Mouse (Mus musculus): ENCODE data around the gene Unc119b. TPM values are rescaled to one million over a fixed set of nuclear protein-coding genes. Genes with fewer than 3 reads are reported as not detected.
"Not testable (repeated sequence)": the region's sequence is repeated elsewhere in the genome, so short reads cannot be mapped to it uniquely, and the experiment has no call there.

The Unc119b gene
- polyA plus RNA-seq, 1 experiment from 2014 or later, result 17.6 TPM

- Histone ChIP-seq H3K4me2 (peak overlapping the region; percentile 99), H3K4me1 (peaks cover 77% of the 10 kb centered on the region), H3K9me3 (replicated peaks) (no peaks in the 10 kb centered on the region), H3K9ac (peak overlapping the region; percentile 94), H3K27ac (peak overlapping the region; percentile 68), H3K4me3 (peak overlapping the region; percentile 92), H3K27me3 (replicated peaks) (no peaks in the 10 kb centered on the region), H3K36me3 (peaks cover 28% of the 10 kb centered on the region)
- no peak for ATAC-seq
- WGBS (ENCODE audit: insufficient replicate concordance), result 11% methylated on average over 5 of the region's 5 CpGs
Observed at GRCm38 (mm10) chr5:115155831-115156230, 21.1 kb upstream of the Unc119b start.

- H3K4me3 ChIP-seq, result peak overlapping the region; percentile 92
- ATAC-seq, result no peak
- 25% methylated on average over 13 of the region's 13 CpGs for WGBS (ENCODE audit: insufficient replicate concordance)
Observed at GRCm38 (mm10) chr5:115155156-115155631, 20.4 kb upstream of the Unc119b start.

GRCm38 (mm10) chr5:115152132-115152956 lies 17.6 kb upstream of the Unc119b start:
- no peaks in the 10 kb centered on the region for H3K27me3 ChIP-seq (replicated peaks)
- no peak overlapping the region for H3K27ac ChIP-seq
- H3K4me2 ChIP-seq, result no peak overlapping the region
- H3K36me3 ChIP-seq, result peaks cover 61% of the 10 kb centered on the region
- H3K9me3 ChIP-seq (replicated peaks), result no peaks in the 10 kb centered on the region
- ATAC-seq, result no peak
- WGBS (ENCODE audit: insufficient replicate concordance), result 54% methylated on average over 8 of the region's 8 CpGs
- H3K9ac ChIP-seq, result no peak overlapping the region
- H3K4me1 ChIP-seq, result peaks cover 54% of the 10 kb centered on the region
- H3K4me3 ChIP-seq, result no peak overlapping the region

More at GRCm38 (mm10) chr5:115155156-115155631, 20.4 kb upstream of the Unc119b start:
- H3K36me3 ChIP-seq, result peaks cover 35% of the 10 kb centered on the region
- peaks cover 71% of the 10 kb centered on the region for H3K4me1 ChIP-seq
- no peaks in the 10 kb centered on the region for H3K9me3 ChIP-seq (replicated peaks)
- H3K27me3 ChIP-seq (replicated peaks), result no peaks in the 10 kb centered on the region
- peak overlapping the region; percentile 68 for H3K27ac ChIP-seq
- peak overlapping the region; percentile 99 for H3K4me2 ChIP-seq
- H3K9ac ChIP-seq, result peak overlapping the region; percentile 94

- peaks cover 45% of the 10 kb centered on the region for H3K4me1 ChIP-seq
- H3K4me3 ChIP-seq, result no peak overlapping the region
- no peak for ATAC-seq
- H3K27ac ChIP-seq, result no peak overlapping the region
- no peaks in the 10 kb centered on the region for H3K27me3 ChIP-seq (replicated peaks)
- no peak overlapping the region for H3K9ac ChIP-seq
- peaks cover 70% of the 10 kb centered on the region for H3K36me3 ChIP-seq
- WGBS (ENCODE audit: insufficient replicate concordance), result 75% methylated on average over 13 of the region's 13 CpGs
- H3K4me2 ChIP-seq, result no peak overlapping the region
- no peaks in the 10 kb centered on the region for H3K9me3 ChIP-seq (replicated peaks)
Observed at GRCm38 (mm10) chr5:115151457-115151856, 16.7 kb upstream of the Unc119b start.

GRCm38 (mm10) chr5:115150991-115151390 lies 16.2 kb upstream of the Unc119b start:
- Histone ChIP-seq H3K4me1 (peaks cover 40% of the 10 kb centered on the region), H3K27ac (no peak overlapping the region), H3K27me3 (replicated peaks) (no peaks in the 10 kb centered on the region), H3K4me3 (no peak overlapping the region), H3K36me3 (peaks cover 75% of the 10 kb centered on the region), H3K9me3 (replicated peaks) (no peaks in the 10 kb centered on the region), H3K9ac (no peak overlapping the region), H3K4me2 (no peak overlapping the region)
- 82% methylated on average over 5 of the region's 5 CpGs for WGBS (ENCODE audit: insufficient replicate concordance)
- ATAC-seq, result no peak

GRCm38 (mm10) chr5:115149675-115150459 lies 15.1 kb upstream of the Unc119b start:
- ATAC-seq, result no peak

GRCm38 (mm10) chr5:115148872-115149271 lies 14.1 kb upstream of the Unc119b start:
- no CpG with 5 or more reads among the region's 1 CpGs for WGBS (ENCODE audit: insufficient replicate concordance)
- H3K27me3 ChIP-seq (replicated peaks); H3K27ac ChIP-seq; H3K9ac ChIP-seq; H3K9me3 ChIP-seq (replicated peaks); H3K4me3 ChIP-seq; ATAC-seq; H3K4me2 ChIP-seq: not testable (repeated sequence)
- H3K36me3 ChIP-seq, result peaks cover 93% of the 10 kb centered on the region
- peaks cover 19% of the 10 kb centered on the region for H3K4me1 ChIP-seq

More at GRCm38 (mm10) chr5:115149675-115150459, 15.1 kb upstream of the Unc119b start:
- Histone ChIP-seq H3K27me3 (replicated peaks) (no peaks in the 10 kb centered on the region), H3K4me2 (no peak overlapping the region), H3K27ac (no peak overlapping the region), H3K36me3 (peaks cover 86% of the 10 kb centered on the region), H3K4me3 (no peak overlapping the region), H3K9me3 (replicated peaks) (no peaks in the 10 kb centered on the region), H3K4me1 (peaks cover 29% of the 10 kb centered on the region), H3K9ac (no peak overlapping the region)
- WGBS (ENCODE audit: insufficient replicate concordance), result 82% methylated on average over 14 of the region's 14 CpGs

- Histone ChIP-seq H3K27me3 (replicated peaks) (no peaks in the 10 kb centered on the region), H3K9me3 (replicated peaks) (no peaks in the 10 kb centered on the region), H3K4me1 (peaks cover 14% of the 10 kb centered on the region), H3K4me2 (no peak overlapping the region), H3K4me3 (no peak overlapping the region), H3K27ac (no peak overlapping the region), H3K9ac (no peak overlapping the region), H3K36me3 (peaks cover 90% of the 10 kb centered on the region)
- 88% methylated on average over 8 of the region's 8 CpGs for WGBS (ENCODE audit: insufficient replicate concordance)
- no peak for ATAC-seq
Observed at GRCm38 (mm10) chr5:115148378-115148777, 13.6 kb upstream of the Unc119b start.

- 68% methylated on average over 3 of the region's 3 CpGs for WGBS (ENCODE audit: insufficient replicate concordance)
- Histone ChIP-seq H3K36me3 (peaks cover 81% of the 10 kb centered on the region), H3K9ac (no peak overlapping the region), H3K27me3 (replicated peaks) (no peaks in the 10 kb centered on the region), H3K4me2 (no peak overlapping the region), H3K4me3 (no peak overlapping the region), H3K27ac (no peak overlapping the region), H3K4me1 (peaks cover 4% of the 10 kb centered on the region), H3K9me3 (replicated peaks) (no peaks in the 10 kb centered on the region)
- ATAC-seq, result no peak
Observed at GRCm38 (mm10) chr5:115147388-115147787, 12.6 kb upstream of the Unc119b start.

GRCm38 (mm10) chr5:115146747-115147130 lies 12.0 kb upstream of the Unc119b start:
- no peak overlapping the region for H3K4me3 ChIP-seq
- no peak overlapping the region for H3K4me2 ChIP-seq
- ATAC-seq, result no peak
- H3K4me1 ChIP-seq, result no peaks in the 10 kb centered on the region
- H3K27ac ChIP-seq, result no peak overlapping the region
- no peaks in the 10 kb centered on the region for H3K27me3 ChIP-seq (replicated peaks)
- H3K36me3 ChIP-seq, result peaks cover 76% of the 10 kb centered on the region
- no peak overlapping the region for H3K9ac ChIP-seq
- H3K9me3 ChIP-seq (replicated peaks), result no peaks in the 10 kb centered on the region

GRCm38 (mm10) chr5:115145976-115146746 lies 11.4 kb upstream of the Unc119b start:
- ATAC-seq, result no peak
- Histone ChIP-seq H3K36me3 (peaks cover 71% of the 10 kb centered on the region), H3K27ac (no peak overlapping the region), H3K9ac (no peak overlapping the region), H3K4me1 (no peaks in the 10 kb centered on the region), H3K4me2 (no peak overlapping the region), H3K9me3 (replicated peaks) (no peaks in the 10 kb centered on the region), H3K4me3 (no peak overlapping the region), H3K27me3 (replicated peaks) (no peaks in the 10 kb centered on the region)
- 73% methylated on average over 6 of the region's 6 CpGs for WGBS (ENCODE audit: insufficient replicate concordance)

Measured in liver, embryonic 12.5 days (tissue).